In the genomic region with DNA sequence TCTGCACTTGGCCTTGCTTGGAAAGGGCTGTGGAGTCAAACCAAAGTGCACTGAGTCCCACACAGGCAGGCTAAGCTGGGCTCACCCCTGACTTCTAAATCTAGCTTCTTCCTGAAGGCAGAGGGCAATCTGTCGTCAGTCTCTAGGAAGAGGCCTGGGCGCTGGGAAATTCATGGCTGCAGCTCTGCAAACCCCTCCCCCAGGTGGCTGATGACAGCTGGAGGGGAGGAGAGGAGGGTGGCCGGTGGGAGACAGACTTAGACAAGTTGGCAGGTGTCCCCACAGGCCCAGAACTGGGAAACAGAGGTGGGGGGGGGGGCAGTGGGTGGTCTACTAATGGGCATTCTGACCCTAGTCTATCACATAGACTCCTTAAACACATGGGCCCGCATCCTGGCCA, we compare ENCODE assay signal across 20 mouse cellular contexts. TPM values are rescaled to one million over a fixed set of nuclear protein-coding genes. Genes with fewer than 3 reads are reported as not detected.
A peak's percentile ranks its signal among the peaks of the same experiment; 100 is the strongest.
DNase-seq lines count a peak whose midpoint lies in the region; ATAC-seq and TF ChIP-seq lines count a peak whose summit lies in the region.
"Had no signal": no experiment of that assay in that cellular context is flagged by ENCODE, and none has a peak within 500 bp of the region (broad histone marks: within the 10 kb centered on the region; RNA-seq: fewer than 3 reads in every experiment).

No protein-coding gene starts in this region.

- no peaks in the 10 kb centered on the region for H3K27me3 ChIP-seq in heart, embryonic 10.5 days (ENCODE audit: insufficient read depth, poor library complexity, severe bottlenecking)
- H3K27me3 ChIP-seq in heart, adult 2 months (ENCODE audit: control insufficient read depth, insufficient read depth, low read length) = no peaks in the 10 kb centered on the region
- H3K27me3 ChIP-seq in heart, postnatal 0 days (ENCODE audit: control insufficient read depth, insufficient read depth, low read length) = no peaks in the 10 kb centered on the region
- no peaks in the 10 kb centered on the region for H3K27me3 ChIP-seq in embryonic facial prominence, embryonic 14.5 days (replicated peaks; ENCODE audit: control insufficient read depth, insufficient read depth, low read length)
- H3K27me3 ChIP-seq: hindbrain, embryonic 15.5 days; midbrain, embryonic 13.5 days had no signal

- H3K4me2 ChIP-seq in heart, postnatal 0 days (ENCODE audit: low read depth, low read length) = no peak overlapping the region
- no peak overlapping the region for H3K4me2 ChIP-seq in embryonic facial prominence, embryonic 14.5 days (ENCODE audit: low read depth, low read length)
- H3K4me2 ChIP-seq: hindbrain, embryonic 15.5 days; midbrain, embryonic 13.5 days had no signal

- no peaks in the 10 kb centered on the region for H3K9me3 ChIP-seq in heart, embryonic 10.5 days
- no peaks in the 10 kb centered on the region for H3K9me3 ChIP-seq in heart, postnatal 0 days (replicated peaks; ENCODE audit: control insufficient read depth, low read length)
- H3K9me3 ChIP-seq in embryonic facial prominence, embryonic 14.5 days (ENCODE audit: control insufficient read depth, low read length) = no peaks in the 10 kb centered on the region
- H3K9me3 ChIP-seq: hindbrain, embryonic 15.5 days; midbrain, embryonic 13.5 days had no signal

- TF ChIP-seq POLR2A in heart, adult 2 months (IDR thresholded peaks at IDR 0.05; ENCODE audit: insufficient read depth, low read depth, low read length) = no peak
- no peak for TF ChIP-seq POLR2A in brain, embryonic 14.5 days (IDR thresholded peaks at IDR 0.05; ENCODE audit: borderline replicate concordance, extremely low read depth, insufficient read depth, insufficient read length, poor library complexity, severe bottlenecking)

- H3K9ac ChIP-seq in heart, adult 2 months (ENCODE audit: low read depth, low read length) = no peak overlapping the region
- H3K9ac ChIP-seq in heart, postnatal 0 days (replicated peaks; ENCODE audit: low read depth, low read length) = no peak overlapping the region
- no peak overlapping the region for H3K9ac ChIP-seq in embryonic facial prominence, embryonic 14.5 days (ENCODE audit: low read depth, low read length)
- H3K9ac ChIP-seq: hindbrain, embryonic 15.5 days; liver, postnatal 0 days; midbrain, embryonic 13.5 days had no signal

- peak overlapping the region; percentile 84 for H3K27ac ChIP-seq in heart, embryonic 10.5 days
- no peak overlapping the region for H3K27ac ChIP-seq in heart, adult 2 months
- peak overlapping the region; percentile 45; the same call in 1 of the 2 replicates for H3K27ac ChIP-seq in heart, postnatal 0 days (ENCODE audit: low read depth)
- no peak overlapping the region for H3K27ac ChIP-seq in embryonic facial prominence, embryonic 14.5 days (replicated peaks; ENCODE audit: low read depth, low read length)
- H3K27ac ChIP-seq: hindbrain, embryonic 15.5 days; layer of hippocampus, adult 2 months; midbrain, embryonic 13.5 days had no signal

- H3K79me2 ChIP-seq in heart, adult 2 months (replicated peaks; ENCODE audit: control insufficient read depth, insufficient read depth, low read length) = no peaks in the 10 kb centered on the region

- peak; percentile 84 for DNase-seq in heart, embryonic 10.5 days (ENCODE audit: low spot score)
- no peak for DNase-seq in heart, adult 2 months
- no peak for DNase-seq in heart, postnatal 0 days (ENCODE audit: low spot score)
- DNase-seq in heart, adult 8-10 months (ENCODE audit: low spot score) = no peak
- peak; percentile 65 for DNase-seq in brain, embryonic 14.5 days (ENCODE audit: low read depth)
- DNase-seq in embryonic facial prominence, embryonic 14.5 days (ENCODE audit: low spot score) = peak; percentile 13
- DNase-seq in urinary bladder, adult 2 months (ENCODE audit: low spot score) = no peak
- DNase-seq: adrenal gland, adult 8-10 months; cerebellum, postnatal 25 days; layer of hippocampus, postnatal 36 days; liver, postnatal 0 days; lung, postnatal 10 days; thymus, postnatal 14 days had no signal

- no peak overlapping the region for H3K4me3 ChIP-seq in heart, embryonic 10.5 days
- H3K4me3 ChIP-seq in heart, adult 2 months = no peak overlapping the region
- H3K4me3 ChIP-seq in heart, postnatal 0 days (ENCODE audit: low read depth, low read length) = no peak overlapping the region
- H3K4me3 ChIP-seq in embryonic facial prominence, embryonic 14.5 days (ENCODE audit: low read depth, low read length) = no peak overlapping the region
- H3K4me3 ChIP-seq: hindbrain, embryonic 15.5 days; layer of hippocampus, adult 2 months; midbrain, embryonic 13.5 days had no signal

- WGBS in heart, embryonic 10.5 days = 33% methylated on average over 4 of the region's 4 CpGs
- WGBS in heart, adult 2 months = 78% methylated on average over 4 of the region's 4 CpGs
- WGBS in heart, postnatal 0 days = 26% methylated on average over 4 of the region's 4 CpGs
- 48% methylated on average over 4 of the region's 4 CpGs for WGBS in embryonic facial prominence, embryonic 14.5 days

- peaks cover 44% of the 10 kb centered on the region for H3K36me3 ChIP-seq in heart, embryonic 10.5 days
- no peaks in the 10 kb centered on the region for H3K36me3 ChIP-seq in heart, adult 2 months (ENCODE audit: control insufficient read depth, insufficient read depth, low read length)
- H3K36me3 ChIP-seq in heart, postnatal 0 days (replicated peaks; ENCODE audit: control insufficient read depth, insufficient read depth, low read length) = peaks cover 24% of the 10 kb centered on the region; the same call in 1 of the 2 replicates
- H3K36me3 ChIP-seq in embryonic facial prominence, embryonic 14.5 days (ENCODE audit: control insufficient read depth, insufficient read depth, low read length) = peaks cover 21% of the 10 kb centered on the region

- peak; percentile 41 for ATAC-seq in heart, postnatal 0 days (ENCODE audit: insufficient read depth, low read depth)
- no peak for ATAC-seq in embryonic facial prominence, embryonic 14.5 days (ENCODE audit: low read depth)
- ATAC-seq: intestine, postnatal 0 days; liver, postnatal 0 days; midbrain, embryonic 13.5 days had no signal

- intact Hi-C loops in heart, adult 2 months (cut with DNase I) = no loop called here

- H3K4me1 ChIP-seq in heart, embryonic 10.5 days = peaks cover 25% of the 10 kb centered on the region
- H3K4me1 ChIP-seq in heart, adult 2 months (ENCODE audit: control insufficient read depth, insufficient read depth, low read length) = no peaks in the 10 kb centered on the region
- H3K4me1 ChIP-seq in heart, postnatal 0 days (ENCODE audit: control insufficient read depth, insufficient read depth) = peaks cover 10% of the 10 kb centered on the region
- H3K4me1 ChIP-seq in embryonic facial prominence, embryonic 14.5 days (ENCODE audit: control insufficient read depth, insufficient read depth, low read length) = no peaks in the 10 kb centered on the region
- H3K4me1 ChIP-seq: hindbrain, embryonic 15.5 days; midbrain, embryonic 13.5 days had no signal

- TF ChIP-seq EP300 in heart, adult 2 months (IDR thresholded peaks at IDR 0.05; ENCODE audit: insufficient read depth, low read depth, low read length) = no peak
- TF ChIP-seq EP300 in heart, postnatal 0 days (IDR thresholded peaks at IDR 0.05; ENCODE audit: low read depth) = no peak

- TF ChIP-seq CTCF in heart, adult 2 months (IDR thresholded peaks at IDR 0.05) = no peak
- no peak for TF ChIP-seq CTCF in heart, postnatal 0 days (IDR thresholded peaks at IDR 0.05; ENCODE audit: low read depth)
- no peak for TF ChIP-seq CTCF in brain, embryonic 14.5 days (IDR thresholded peaks at IDR 0.05; ENCODE audit: borderline replicate concordance, extremely low read depth, insufficient read depth, insufficient read length)

RNA-seq across cellular contexts. Expression of gene Artn, which starts 27.9 kb away (rescaled TPM):
- 0.85 and 1.3 TPM in 2 replicates for polyA plus RNA-seq in heart, embryonic 10.5 days (2016; fragmentation: Nextera tagmentation; extraction: Ambion mirVana)
- not detected for total RNA-seq in heart, adult 2 months (2021)
- polyA plus RNA-seq in heart, adult 2 months (2012; rRNA removed) = 0.09 and 0.23 TPM in 2 replicates
- total RNA-seq in heart, postnatal 0 days (2014; rRNA removed; ENCODE audit: low replicate concordance) = not detected in 2 replicates
- polyA plus RNA-seq in heart, postnatal 0 days (2015; fragmentation: Nextera tagmentation; extraction: Ambion mirVana) = 0.14 and 0.16 TPM in 2 replicates
- under 1 TPM in 1 of 4 experiments, not detected in 3; 0.34 TPM for total RNA-seq in heart, adult 8-10 months (2022)
- polyA plus RNA-seq in brain, embryonic 14.5 days (2012; rRNA removed) = 0.40 and 0.59 TPM in 2 replicates
- 2.1 and 2.8 TPM in 2 replicates for polyA plus RNA-seq in embryonic facial prominence, embryonic 14.5 days (2014; fragmentation: Nextera tagmentation; extraction: Ambion mirVana)
- 7.2 and 7.8 TPM in 2 replicates for polyA plus RNA-seq in urinary bladder, adult 2 months (2012; rRNA removed)
- total RNA-seq: granulocyte monocyte progenitor cell, adult 5-6 weeks; liver, adult 2 months; megakaryocyte progenitor cell, adult 5-6 weeks had no signal

RNA-seq across cellular contexts. Expression of gene Ipo13, which starts 42.7 kb away (rescaled TPM):
- 45.9 and 57.1 TPM in 2 replicates for polyA plus RNA-seq in heart, embryonic 10.5 days (2016; fragmentation: Nextera tagmentation; extraction: Ambion mirVana)
- 10 to 100 TPM; 60.8 to 68.4 TPM for total RNA-seq in heart, adult 2 months (2021)
- polyA plus RNA-seq in heart, adult 2 months (2012; rRNA removed) = 104 and 108 TPM in 2 replicates
- total RNA-seq in heart, postnatal 0 days (2014; rRNA removed; ENCODE audit: low replicate concordance) = 23.3 and 23.5 TPM in 2 replicates
- polyA plus RNA-seq in heart, postnatal 0 days (2015; fragmentation: Nextera tagmentation; extraction: Ambion mirVana) = 30.3 and 31.8 TPM in 2 replicates
- 10 to 100 TPM; 58.9 to 86.0 (median 75.4) TPM for total RNA-seq in heart, adult 8-10 months (2022)
- polyA plus RNA-seq in brain, embryonic 14.5 days (2012; rRNA removed) = 116 and 126 TPM in 2 replicates
- polyA plus RNA-seq in embryonic facial prominence, embryonic 14.5 days (2014; fragmentation: Nextera tagmentation; extraction: Ambion mirVana) = 38.2 and 40.6 TPM in 2 replicates
- polyA plus RNA-seq in urinary bladder, adult 2 months (2012; rRNA removed) = 40.0 and 40.5 TPM in 2 replicates

Comparison
In these comparisons a context has a peak if more than half of its experiments do, and no peak if none do; other contexts are left out.
1. DNase-seq: peak in heart, embryonic 10.5 days (single experiment), brain, embryonic 14.5 days (single experiment) and embryonic facial prominence, embryonic 14.5 days (single experiment); none in heart, adult 2 months (0 of 2), heart, postnatal 0 days (single experiment), heart, adult 8-10 months (single experiment) and urinary bladder, adult 2 months (single experiment).
2. H3K27ac ChIP-seq: peak in heart, embryonic 10.5 days (single experiment) and heart, postnatal 0 days (single experiment); none in heart, adult 2 months (single experiment) and embryonic facial prominence, embryonic 14.5 days (single experiment).